Mouse (Mus musculus) intestine, embryonic 16.5 days (tissue): ENCODE results near the gene Rras. TPM values are rescaled to one million over a fixed set of nuclear protein-coding genes. Genes with fewer than 3 reads are reported as not detected.

ENCODE experiments used
- ATAC-seq: fragments of 200-750 bp; cut with Nextera tagmentation; 2 replicates; pipeline ENCODE4 v1.8.0; 2017; ENCODE audit warnings: moderate TSS enrichment, moderate library complexity
- H3K27ac ChIP-seq: fragments of 300-500 bp; sonication (generic); 2 replicates; pipeline ENCODE4 v1.5.1; 2014; ENCODE audit warnings: mild to moderate bottlenecking, low read length
- H3K27me3 ChIP-seq: fragments of 300-500 bp; sonication (generic); replicated peaks from 2 replicates; pipeline ENCODE4 v1.6.1; 2014; ENCODE audit warnings: low read length, control low read depth, mixed read lengths; ENCODE audit not compliant: control insufficient read depth, insufficient read depth
- H3K36me3 ChIP-seq: fragments of 300-500 bp; sonication (generic); 2 replicates; pipeline ENCODE4 v1.6.1; 2014; ENCODE audit warnings: low read length, control low read depth; ENCODE audit not compliant: control insufficient read depth, insufficient read depth
- H3K4me1 ChIP-seq: fragments of 300-500 bp; sonication (generic); 2 replicates; pipeline ENCODE4 v1.6.1; 2014; ENCODE audit warnings: low read length, control low read depth, mixed read lengths; ENCODE audit not compliant: control insufficient read depth, insufficient read depth
- H3K4me2 ChIP-seq: fragments of 300-500 bp; sonication (generic); 2 replicates; pipeline ENCODE4 v1.6.1; 2014; ENCODE audit warnings: low read depth, low read length, control low read depth
- H3K4me3 ChIP-seq: fragments of 300-500 bp; sonication (generic); 2 replicates; pipeline ENCODE4 v1.5.1; 2014; ENCODE audit warnings: mild to moderate bottlenecking, low read length
- H3K9ac ChIP-seq: fragments of 300-500 bp; sonication (generic); 2 replicates; pipeline ENCODE4 v1.6.1; 2014; ENCODE audit warnings: low read depth, low read length
- H3K9me3 ChIP-seq: fragments of 300-500 bp; sonication (generic); 2 replicates; pipeline ENCODE4 v1.6.1; 2016; ENCODE audit warnings: low read length, control low read depth; ENCODE audit not compliant: control insufficient read depth
- WGBS: fragments of 180-500 bp; shearing (Covaris S2); extraction: QIAGEN DNeasy Blood & Tissue Kit; methylation state at CpG from one replicate; pipeline ENCODE4 v1.1.7; 2014; 5-methylcytosine and 5-hydroxymethylcytosine counted together
- polyA plus RNA-seq: library from polyadenylated mRNA; unstranded; fragments of >200 nt; fragmentation: Nextera tagmentation; extraction: Ambion mirVana; gene quantifications from 2 replicates; pipeline ENCODE4 v1.2.1, GENCODE M21; 2015

The Rras gene
- polyA plus RNA-seq, 1 experiment from 2014 or later = 62.6 TPM

GRCm38 (mm10) chr7:45053931-45054510 is 36.3 kb downstream of the Rras start:
- no peaks in the 10 kb centered on the region for H3K27me3 ChIP-seq
- peak; percentile 94 for ATAC-seq
- H3K9me3 ChIP-seq = no peaks in the 10 kb centered on the region
- peak overlapping the region; percentile 84 for H3K4me3 ChIP-seq
- H3K27ac ChIP-seq = peak overlapping the region; percentile 99
- peak overlapping the region; percentile 74 for H3K4me2 ChIP-seq
- H3K9ac ChIP-seq = peak overlapping the region; percentile 92
- peaks cover 21% of the 10 kb centered on the region for H3K4me1 ChIP-seq
- H3K36me3 ChIP-seq = peaks cover 14% of the 10 kb centered on the region; the same call in 1 of the 2 replicates
- under 1% methylated on average over 33 of the region's 33 CpGs for WGBS

GRCm38 (mm10) chr7:45056329-45056971 is 38.7 kb downstream of the Rras start:
- Histone ChIP-seq H3K4me3 (no peak overlapping the region), H3K9me3 (no peaks in the 10 kb centered on the region), H3K27me3 (no peaks in the 10 kb centered on the region), H3K4me1 (peaks cover 14% of the 10 kb centered on the region), H3K9ac (no peak overlapping the region; the same call in 1 of the 2 replicates), H3K36me3 (no peaks in the 10 kb centered on the region), H3K4me2 (no peak overlapping the region), H3K27ac (no peak overlapping the region)
- WGBS = 77% methylated on average over 14 of the region's 14 CpGs
- ATAC-seq = no peak

GRCm38 (mm10) chr7:45056972-45057348 is 39.2 kb downstream of the Rras start:
- Histone ChIP-seq H3K9me3 (no peaks in the 10 kb centered on the region), H3K36me3 (no peaks in the 10 kb centered on the region), H3K27me3 (no peaks in the 10 kb centered on the region), H3K4me2 (no peak overlapping the region), H3K27ac (no peak overlapping the region), H3K4me3 (no peak overlapping the region), H3K9ac (no peak overlapping the region; the same call in 1 of the 2 replicates), H3K4me1 (peaks cover 12% of the 10 kb centered on the region)
- ATAC-seq = no peak

- no peaks in the 10 kb centered on the region for H3K36me3 ChIP-seq
- H3K4me3 ChIP-seq = no peak overlapping the region
- no peak overlapping the region for H3K27ac ChIP-seq
- no peaks in the 10 kb centered on the region for H3K9me3 ChIP-seq
- WGBS = 72% methylated on average over 10 of the region's 10 CpGs
- H3K9ac ChIP-seq = no peak overlapping the region
- H3K4me2 ChIP-seq = no peak overlapping the region
- H3K4me1 ChIP-seq = peaks cover 14% of the 10 kb centered on the region
- no peaks in the 10 kb centered on the region for H3K27me3 ChIP-seq
- no peak for ATAC-seq
Measured at GRCm38 (mm10) chr7:45058607-45059571, 41.1 kb downstream of the Rras start.

GRCm38 (mm10) chr7:45060632-45061122 is 42.9 kb downstream of the Rras start:
- no peaks in the 10 kb centered on the region for H3K36me3 ChIP-seq
- no peak overlapping the region for H3K27ac ChIP-seq
- H3K4me2 ChIP-seq = peak overlapping the region; percentile 57
- H3K9me3 ChIP-seq = no peaks in the 10 kb centered on the region
- H3K4me1 ChIP-seq = peaks cover 12% of the 10 kb centered on the region
- no peak overlapping the region; the same call in 1 of the 2 replicates for H3K4me3 ChIP-seq
- no peak for ATAC-seq
- WGBS = 79% methylated on average over 6 of the region's 6 CpGs
- no peaks in the 10 kb centered on the region for H3K27me3 ChIP-seq
- H3K9ac ChIP-seq = 0 out of 2 replicates have a peak overlapping the region, but pooled peaks have one; percentile 77

- H3K9ac ChIP-seq = peak overlapping the region; percentile 77
Measured at GRCm38 (mm10) chr7:45061532-45062075, 43.8 kb downstream of the Rras start.

GRCm38 (mm10) chr7:45062239-45062835 is 44.6 kb downstream of the Rras start, which contains the start of the genes Nosip and Prrg2:
Gene Nosip, plus strand, starts transcription at chr7:45062429.
Gene Prrg2, minus strand, starts transcription at chr7:45062677.
- Histone ChIP-seq H3K9ac (peak within 1 kb of the TSS; percentile 77), H3K4me2 (peak within 1 kb of the TSS; percentile 57), H3K27ac (peak within 1 kb of the TSS; percentile 92), H3K36me3 (no peaks in the 10 kb centered on the region), H3K27me3 (no peaks in the 10 kb centered on the region), H3K4me1 (peaks cover 12% of the 10 kb centered on the region), H3K9me3 (no peaks in the 10 kb centered on the region), H3K4me3 (peak within 1 kb of the TSS; percentile 74)
- WGBS = under 1% methylated on average over 31 of the region's 31 CpGs
- ATAC-seq = peak; percentile 90

More at GRCm38 (mm10) chr7:45061532-45062075, 43.8 kb downstream of the Rras start:
- ATAC-seq = peak; percentile 62
- WGBS = 10% methylated on average over 11 of the region's 11 CpGs
- Histone ChIP-seq H3K27me3 (no peaks in the 10 kb centered on the region), H3K4me1 (peaks cover 12% of the 10 kb centered on the region), H3K9me3 (no peaks in the 10 kb centered on the region), H3K27ac (peak overlapping the region; percentile 92), H3K36me3 (no peaks in the 10 kb centered on the region), H3K4me3 (peak overlapping the region; percentile 74), H3K4me2 (peak overlapping the region; percentile 57)

- no peak overlapping the region for H3K27ac ChIP-seq
- no peaks in the 10 kb centered on the region for H3K36me3 ChIP-seq
- ATAC-seq = no peak
- H3K4me2 ChIP-seq = no peak overlapping the region
- no peak overlapping the region for H3K4me3 ChIP-seq
- no peak overlapping the region for H3K9ac ChIP-seq
- peaks cover 4% of the 10 kb centered on the region for H3K4me1 ChIP-seq
- WGBS = 82% methylated on average over 4 of the region's 4 CpGs
- H3K9me3 ChIP-seq = no peaks in the 10 kb centered on the region
- no peaks in the 10 kb centered on the region for H3K27me3 ChIP-seq
Measured at GRCm38 (mm10) chr7:45067190-45067999, 49.6 kb downstream of the Rras start.
